25 mouse cellular contexts compared by ENCODE assay signal in the genomic region with DNA sequence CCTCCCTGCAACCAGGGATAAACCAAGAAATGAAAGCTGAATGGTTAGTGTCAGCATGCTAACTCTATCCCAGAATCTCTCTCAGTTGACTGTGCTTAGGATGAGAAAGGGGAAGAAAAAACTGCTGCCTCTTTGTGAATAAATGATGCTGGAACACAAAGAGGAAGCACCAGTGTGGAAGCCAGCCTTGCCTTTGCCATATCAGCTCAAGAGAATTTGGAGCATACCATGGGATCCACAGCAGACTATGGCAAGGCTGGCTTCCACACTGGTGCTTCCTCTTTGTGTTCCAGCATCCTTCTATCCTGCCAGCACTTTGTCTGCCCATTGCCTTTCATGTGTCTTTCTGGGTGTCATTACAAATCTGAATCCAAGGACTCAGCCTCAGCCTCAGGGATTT.
"Had no signal": no experiment of that assay in that cellular context is flagged by ENCODE, and none has a peak within 500 bp of the region (broad histone marks: within the 10 kb centered on the region; RNA-seq: fewer than 3 reads in every experiment).

No protein-coding gene starts in this region.

- H3K36me3 ChIP-seq: heart, embryonic 10.5 days; heart, embryonic 13.5 days; heart, embryonic 15.5 days; hindbrain, embryonic 13.5 days; hindbrain, embryonic 15.5 days; intestine, embryonic 15.5 days; limb, embryonic 10.5 days; limb, embryonic 12.5 days; liver, embryonic 13.5 days had no signal

- H3K4me3 ChIP-seq: gastrocnemius, adult 2 months; heart, embryonic 10.5 days; heart, embryonic 13.5 days; heart, embryonic 15.5 days; hindbrain, embryonic 13.5 days; hindbrain, embryonic 15.5 days; intestine, embryonic 15.5 days; left cerebral cortex, adult 2 months; limb, embryonic 10.5 days; limb, embryonic 12.5 days; liver, embryonic 13.5 days had no signal

- H3K9ac ChIP-seq: heart, embryonic 13.5 days; heart, embryonic 15.5 days; hindbrain, embryonic 13.5 days; hindbrain, embryonic 15.5 days; intestine, embryonic 15.5 days; limb, embryonic 12.5 days; liver, embryonic 13.5 days had no signal

- H3K27me3 ChIP-seq: heart, embryonic 13.5 days; heart, embryonic 15.5 days; hindbrain, embryonic 13.5 days; hindbrain, embryonic 15.5 days; intestine, embryonic 15.5 days; limb, embryonic 12.5 days; liver, embryonic 13.5 days had no signal

- H3K4me2 ChIP-seq: heart, embryonic 13.5 days; heart, embryonic 15.5 days; hindbrain, embryonic 13.5 days; hindbrain, embryonic 15.5 days; intestine, embryonic 15.5 days; limb, embryonic 12.5 days; liver, embryonic 11.5 days; liver, embryonic 13.5 days had no signal

- DNase-seq: gastrocnemius, adult 2 months; gastrocnemius, postnatal 10 days; gastrocnemius, postnatal 25 days; heart, adult 18-20 months; heart, postnatal 14 days; heart, postnatal 36 days; kidney, adult 18-20 months; kidney, adult 8-10 months; kidney, postnatal 10 days; kidney, postnatal 25 days; kidney, postnatal 4 days; liver; liver, embryonic 13.5 days had no signal

- H3K4me1 ChIP-seq: liver, embryonic 13.5 days had no signal

- H3K27ac ChIP-seq: gastrocnemius, adult 2 months; heart, embryonic 10.5 days; heart, embryonic 13.5 days; heart, embryonic 15.5 days; hindbrain, embryonic 13.5 days; hindbrain, embryonic 15.5 days; intestine, embryonic 15.5 days; left cerebral cortex, adult 2 months; limb, embryonic 10.5 days; limb, embryonic 12.5 days; liver, embryonic 13.5 days had no signal

- H3K9me3 ChIP-seq: heart, embryonic 10.5 days; heart, embryonic 13.5 days; heart, embryonic 15.5 days; hindbrain, embryonic 13.5 days; hindbrain, embryonic 15.5 days; intestine, embryonic 15.5 days; limb, embryonic 10.5 days; limb, embryonic 12.5 days; liver, embryonic 13.5 days had no signal

- ATAC-seq: inflammation-experienced regulatory T-cells, adult 6 months; intestine, embryonic 15.5 days; intestine, postnatal 0 days had no signal
